Mouse (Mus musculus) right cerebral cortex, postnatal 10 days (tissue): ENCODE data around the gene Olfr645.

Experiments used
- DNase-seq, 2 experiments: peaks; one replicate each; pipeline ENCODE4 v3.0.0; 2021; ENCODE audit warnings: low spot score in 2 of 2

The Olfr645 gene

DNA sequence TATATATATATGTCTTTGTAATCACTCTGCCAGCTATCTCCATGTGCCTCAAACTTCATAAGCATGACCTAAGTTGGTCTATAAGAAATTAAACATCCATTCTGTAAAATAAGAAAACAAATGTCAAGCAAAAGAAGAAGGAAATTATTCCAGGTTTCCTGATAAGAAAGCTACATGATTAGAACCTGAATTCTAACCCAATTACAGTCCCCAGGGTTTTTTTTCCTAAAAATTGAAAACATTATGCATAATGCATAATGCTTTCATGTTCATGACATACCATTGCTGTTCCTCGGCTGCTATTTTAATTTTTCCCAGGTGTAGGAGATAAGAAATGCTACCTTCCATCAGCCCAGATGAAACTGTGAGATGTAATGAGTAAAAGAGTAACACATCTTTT, at the start of gene Olfr645:
Gene Olfr645, minus strand, starts transcription at position 101 of the 400 bp plus-strand sequence.
- no peak for DNase-seq

- no peak for DNase-seq
These were observed 44.5 kb upstream of the Olfr645 start, which contains the start of gene Ubqln5 for GRCm38 (mm10) chr7:104129726-104130125. Gene Ubqln5 (minus strand): TSS chr7:104129826.

DNA sequence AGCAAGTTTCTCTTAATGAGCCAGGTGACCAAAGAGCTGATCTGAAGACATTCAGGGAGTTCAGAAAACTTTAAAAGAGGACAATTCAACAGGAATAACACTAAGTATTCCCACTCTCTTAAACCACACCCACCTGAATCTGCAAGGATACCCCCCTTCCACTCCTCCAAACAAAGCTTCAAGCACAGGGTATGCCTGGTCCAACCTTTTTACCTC, 19.4 kb upstream of the Olfr645 start, which contains the start of gene Olfr646:
Gene Olfr646, plus strand, starts transcription at position 117 of the 216 bp plus-strand sequence.
- no peak for DNase-seq

DNA sequence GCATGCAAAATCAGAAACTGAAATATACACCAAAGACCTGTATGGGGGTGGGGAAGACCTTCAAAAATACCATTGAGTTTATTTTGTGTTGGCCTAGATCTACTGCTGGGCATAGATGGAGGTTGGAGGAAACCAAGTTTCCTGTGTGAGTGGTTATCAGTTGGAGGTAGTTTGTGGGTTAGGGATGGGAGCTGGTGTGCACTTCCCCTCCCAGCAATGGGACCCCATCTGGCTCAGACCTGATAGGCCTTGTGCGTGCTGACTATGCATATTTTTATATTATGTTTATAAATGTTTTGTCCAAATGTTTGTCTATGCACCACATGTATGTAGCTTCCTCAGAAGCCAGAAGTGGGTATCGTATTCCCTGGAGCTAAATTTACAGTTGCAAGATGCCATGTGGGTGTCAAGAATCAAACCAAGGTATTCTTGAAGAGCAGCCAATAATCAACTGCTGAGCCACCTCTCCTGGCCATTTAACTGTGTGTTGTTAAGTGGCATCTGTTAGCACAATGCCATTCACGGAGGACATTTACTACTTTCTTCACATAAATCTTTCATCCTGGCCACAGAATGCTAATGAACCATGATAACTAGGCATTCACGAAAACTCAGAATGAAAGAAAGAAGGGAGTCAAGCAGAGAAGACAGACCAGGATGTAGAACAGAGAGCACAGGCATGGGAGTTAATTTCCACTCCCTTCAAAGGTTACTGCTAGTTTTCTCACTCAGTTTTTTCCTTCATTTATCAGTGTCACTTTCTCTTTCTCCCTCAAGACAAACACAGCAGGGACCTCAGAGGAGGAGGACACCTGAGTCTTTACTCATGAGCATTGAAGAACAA, 18.9 kb upstream of the Olfr645 start:
- DNase-seq, result no peak

GRCm38 (mm10) chr7:104071769-104072168, 13.5 kb downstream of the Olfr645 start, which contains the start of gene Olfr644:
Gene Olfr644 (minus strand): TSS chr7:104071869.
- DNase-seq, result no peak

GRCm38 (mm10) chr7:104061345-104061744, 23.9 kb downstream of the Olfr645 start, which contains the start of gene 4930516K23Rik:
Gene 4930516K23Rik (minus strand): TSS chr7:104061445.
- no peak for DNase-seq

GRCm38 (mm10) chr7:104059215-104059614, 26.1 kb downstream of the Olfr645 start:
- no peak for DNase-seq

DNA sequence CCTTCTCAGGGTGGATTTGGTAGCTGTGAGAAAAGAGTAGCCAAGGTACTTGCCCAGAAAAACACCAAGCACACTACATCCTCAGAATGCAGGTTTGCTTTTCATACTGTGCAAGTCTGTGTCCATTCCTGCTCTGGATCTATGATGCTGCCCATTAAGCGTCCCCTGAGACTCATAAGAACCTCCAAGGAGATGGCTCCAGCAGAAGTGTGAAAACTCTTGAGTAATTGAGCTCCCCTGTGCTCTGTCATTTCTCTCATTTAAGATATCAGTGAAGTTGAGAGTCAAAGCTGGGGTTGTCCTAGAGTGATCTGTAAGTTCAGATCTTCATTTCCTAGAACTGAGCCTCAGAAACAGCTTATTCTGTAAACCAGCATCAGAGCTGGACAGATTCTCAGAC, 32.7 kb downstream of the Olfr645 start, which contains the start of gene Olfr642:
Gene Olfr642, minus strand, starts transcription at position 101 of the 400 bp plus-strand sequence.
- no peak for DNase-seq

- no peak for DNase-seq
These were observed 34.5 kb downstream of the Olfr645 start for GRCm38 (mm10) chr7:104050745-104051144.

DNA sequence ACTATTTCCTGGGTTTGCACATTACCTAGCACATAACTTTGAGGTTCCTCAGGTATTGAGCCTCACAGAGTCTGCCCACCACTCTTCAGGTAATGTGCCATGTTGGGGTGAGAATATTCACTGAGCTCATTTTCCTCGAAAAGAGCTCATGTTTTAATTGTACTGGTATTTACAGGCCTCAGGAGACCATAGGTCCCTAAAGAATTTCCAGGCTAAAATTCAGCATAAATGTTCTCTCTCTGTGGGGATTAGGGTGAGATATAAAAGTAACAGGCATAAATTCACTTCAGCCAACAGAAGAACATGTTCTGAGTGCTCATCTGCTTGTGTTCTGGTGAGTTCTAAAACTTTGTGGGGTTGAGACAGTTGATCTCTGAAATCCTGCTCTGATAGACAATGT, 50.1 kb downstream of the Olfr645 start, which contains the start of gene Olfr641:
Gene Olfr641, plus strand, starts transcription at position 301 of the 400 bp plus-strand sequence.
- no peak for DNase-seq
